Mouse (Mus musculus): ENCODE data around the gene Sertad2. TPM values are rescaled to one million over a fixed set of nuclear protein-coding genes. Genes with fewer than 3 reads are reported as not detected.

The Sertad2 gene
- polyA plus RNA-seq, 1 experiment from 2014 or later: 41.9 TPM

DNA sequence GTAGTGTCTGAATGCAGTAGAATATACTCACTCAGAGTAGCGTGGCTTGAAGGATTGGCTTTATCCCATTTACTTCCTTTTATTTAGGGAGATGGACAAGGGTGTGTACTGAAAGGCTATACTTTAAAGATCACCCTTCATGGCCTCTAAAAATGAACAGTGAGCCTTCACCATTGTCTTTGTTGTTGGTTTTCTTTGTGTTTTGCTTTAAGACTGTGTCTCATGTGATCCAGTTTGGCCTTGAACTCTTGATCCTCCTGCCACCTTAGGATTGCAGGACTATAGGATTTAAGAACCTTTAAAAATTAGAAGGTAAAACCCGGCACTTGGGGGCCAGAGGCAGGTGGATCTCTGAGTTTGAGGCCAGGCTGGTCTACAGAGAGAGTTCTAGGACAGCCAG, 6.4 kb downstream of the Sertad2 start:
- no peak for ATAC-seq (ENCODE audit: insufficient number of reproducible peaks, insufficient read depth, low FRiP score, low TSS enrichment)

DNA sequence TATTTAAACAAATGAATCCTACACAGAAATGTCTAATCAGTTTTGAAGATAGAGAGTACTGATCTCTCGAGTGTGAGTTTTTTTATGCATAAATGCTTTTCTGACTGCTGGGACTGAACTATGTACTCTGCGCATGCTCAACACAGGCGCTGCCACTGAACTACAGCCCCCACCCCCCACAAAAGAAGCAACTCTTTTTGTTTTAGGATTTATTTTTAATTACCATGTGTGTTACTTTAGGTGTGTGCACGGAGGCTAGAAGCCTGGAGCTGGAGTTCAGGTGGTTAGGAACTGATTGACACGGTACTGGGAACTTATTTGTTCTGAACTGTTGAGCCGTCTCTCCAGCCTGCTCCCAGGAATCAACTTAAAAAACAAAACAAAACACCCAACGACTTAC, 7.1 kb downstream of the Sertad2 start:
- Histone ChIP-seq H3K4me3 (no peak overlapping the region), H3K9me3 (no peaks in the 10 kb centered on the region), H3K9ac (no peak overlapping the region), H3K36me3 (no peaks in the 10 kb centered on the region), H3K27ac (no peak overlapping the region), H3K27me3 (no peaks in the 10 kb centered on the region), H3K4me1 (0 out of 2 replicates have a peak, but pooled peaks cover 6% of the 10 kb centered on the region), H3K4me2 (replicated peaks) (no peak overlapping the region)
- 70% methylated on average over 7 of the region's 7 CpGs for WGBS
- no peak for ATAC-seq (ENCODE audit: insufficient number of reproducible peaks, insufficient read depth, low FRiP score, low TSS enrichment)

More for the DNA sequence above, 6.4 kb downstream of the Sertad2 start:
- H3K4me1 ChIP-seq: 0 out of 2 replicates have a peak, but pooled peaks cover 6% of the 10 kb centered on the region
- H3K9me3 ChIP-seq: no peaks in the 10 kb centered on the region
- no peak overlapping the region for H3K9ac ChIP-seq
- H3K27me3 ChIP-seq: no peaks in the 10 kb centered on the region
- H3K36me3 ChIP-seq: no peaks in the 10 kb centered on the region
- WGBS: 77% methylated on average over 2 of the region's 2 CpGs
- no peak overlapping the region for H3K4me2 ChIP-seq (replicated peaks)
- no peak overlapping the region for H3K27ac ChIP-seq
- H3K4me3 ChIP-seq: no peak overlapping the region

DNA sequence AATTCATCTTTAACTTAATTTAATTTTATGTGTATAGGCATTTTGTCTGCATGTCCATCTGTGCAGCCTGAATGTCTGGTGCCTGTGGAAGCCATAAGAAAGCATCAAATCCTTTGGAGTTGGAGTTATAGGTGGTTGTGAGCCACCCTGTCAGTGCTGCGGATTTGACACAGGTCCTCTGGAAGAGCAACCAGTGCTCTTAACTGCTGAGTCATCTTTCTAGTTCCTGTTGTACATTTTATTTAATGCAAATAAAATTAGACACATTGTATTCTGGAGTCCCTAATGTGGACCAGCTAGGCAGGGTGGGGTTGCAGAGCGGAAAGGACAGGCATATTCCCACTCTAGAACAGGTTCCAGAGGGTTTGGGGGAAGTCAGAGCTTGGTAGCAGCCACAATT, 9.0 kb downstream of the Sertad2 start:
- no peak overlapping the region for H3K9ac ChIP-seq
- H3K27ac ChIP-seq: no peak overlapping the region
- 0 out of 2 replicates have a peak, but pooled peaks cover 2% of the 10 kb centered on the region for H3K4me1 ChIP-seq
- ATAC-seq (ENCODE audit: insufficient number of reproducible peaks, insufficient read depth, low FRiP score, low TSS enrichment): no peak
- H3K27me3 ChIP-seq: no peaks in the 10 kb centered on the region
- H3K4me3 ChIP-seq: no peak overlapping the region
- H3K9me3 ChIP-seq: no peaks in the 10 kb centered on the region
- no peaks in the 10 kb centered on the region for H3K36me3 ChIP-seq
- H3K4me2 ChIP-seq (replicated peaks): no peak overlapping the region
- WGBS: 85% methylated on average over 2 of the region's 2 CpGs

DNA sequence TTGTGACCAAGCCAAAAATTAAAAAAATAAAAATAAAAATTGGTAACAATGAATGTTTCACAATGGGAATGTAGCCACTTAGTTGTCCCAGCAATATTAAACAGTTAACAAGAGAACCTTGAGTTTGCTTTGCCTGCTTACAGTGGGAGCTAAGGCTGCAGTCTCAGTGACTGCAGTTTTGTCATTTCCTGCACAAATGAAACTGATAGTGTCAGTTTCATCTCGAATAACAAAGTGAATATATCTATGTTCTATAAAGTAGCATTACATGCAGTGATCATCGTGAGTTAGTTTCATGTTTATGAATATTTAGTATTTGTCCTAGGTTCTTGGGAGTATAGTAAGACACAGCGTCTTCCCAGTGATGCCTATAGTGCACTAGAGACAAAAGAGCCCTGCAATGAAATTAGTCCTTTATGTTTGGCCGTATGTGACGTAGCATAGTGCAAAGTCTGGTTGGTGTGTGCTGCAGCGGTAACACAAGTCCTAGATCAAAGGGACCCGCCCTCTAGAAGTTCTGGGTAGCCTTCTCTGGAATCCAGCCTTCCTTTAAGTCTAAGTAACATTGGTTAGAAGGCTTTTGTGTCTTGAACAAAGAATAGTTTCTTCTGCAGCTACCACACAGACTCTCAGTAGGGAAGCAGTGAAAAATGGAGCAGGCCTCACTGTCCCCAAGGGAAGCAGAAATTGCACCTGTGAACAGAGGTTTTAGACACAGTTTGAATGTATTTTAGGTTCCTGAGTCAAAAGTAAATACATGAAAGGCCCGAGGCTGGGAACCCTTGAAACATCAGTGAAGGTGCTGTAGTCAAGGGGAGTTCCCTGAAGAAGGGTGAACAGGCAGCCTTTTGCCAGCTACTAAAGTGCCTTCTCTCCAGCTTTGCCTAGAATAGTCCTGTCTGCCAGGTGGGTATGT, 10.0 kb downstream of the Sertad2 start:
- Histone ChIP-seq H3K4me1 (no peaks in the 10 kb centered on the region), H3K9ac (no peak overlapping the region), H3K9me3 (no peaks in the 10 kb centered on the region), H3K27me3 (no peaks in the 10 kb centered on the region), H3K27ac (0 out of 2 replicates have a peak overlapping the region, but pooled peaks have one; percentile 4), H3K4me2 (replicated peaks) (no peak overlapping the region), H3K36me3 (no peaks in the 10 kb centered on the region), H3K4me3 (no peak overlapping the region)
- WGBS: 74% methylated on average over 8 of the region's 8 CpGs
- ATAC-seq (ENCODE audit: insufficient number of reproducible peaks, insufficient read depth, low FRiP score, low TSS enrichment): no peak

DNA sequence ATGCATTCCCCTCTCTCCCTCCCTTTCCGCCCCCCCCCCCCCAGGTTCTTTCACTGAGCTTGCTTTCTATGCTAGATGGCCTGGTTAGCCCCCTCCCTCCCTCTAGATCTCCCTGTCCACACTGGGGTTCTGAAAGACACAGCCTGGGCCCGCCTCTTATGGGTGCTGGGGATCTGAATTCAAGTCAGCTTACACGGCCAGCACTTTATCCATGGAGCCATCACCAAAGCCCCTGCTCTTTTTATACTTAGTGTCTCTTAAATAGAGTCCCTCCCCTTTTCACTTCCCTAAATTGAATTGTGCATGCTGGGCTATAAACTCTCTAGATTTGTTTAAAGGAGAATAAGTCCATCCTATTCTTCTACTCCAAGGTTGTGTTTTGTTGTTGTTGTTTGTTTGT, 12.6 kb downstream of the Sertad2 start:
- no peaks in the 10 kb centered on the region for H3K36me3 ChIP-seq
- no peak overlapping the region for H3K27ac ChIP-seq
- no peak overlapping the region for H3K4me2 ChIP-seq (replicated peaks)
- H3K27me3 ChIP-seq: no peaks in the 10 kb centered on the region
- 0 out of 2 replicates have a peak, but pooled peaks cover 8% of the 10 kb centered on the region for H3K4me1 ChIP-seq
- no peaks in the 10 kb centered on the region for H3K9me3 ChIP-seq
- no peak overlapping the region for H3K9ac ChIP-seq
- 75% methylated on average over 2 of the region's 3 CpGs for WGBS
- no peak overlapping the region for H3K4me3 ChIP-seq
- no peak for ATAC-seq (ENCODE audit: insufficient number of reproducible peaks, insufficient read depth, low FRiP score, low TSS enrichment)

DNA sequence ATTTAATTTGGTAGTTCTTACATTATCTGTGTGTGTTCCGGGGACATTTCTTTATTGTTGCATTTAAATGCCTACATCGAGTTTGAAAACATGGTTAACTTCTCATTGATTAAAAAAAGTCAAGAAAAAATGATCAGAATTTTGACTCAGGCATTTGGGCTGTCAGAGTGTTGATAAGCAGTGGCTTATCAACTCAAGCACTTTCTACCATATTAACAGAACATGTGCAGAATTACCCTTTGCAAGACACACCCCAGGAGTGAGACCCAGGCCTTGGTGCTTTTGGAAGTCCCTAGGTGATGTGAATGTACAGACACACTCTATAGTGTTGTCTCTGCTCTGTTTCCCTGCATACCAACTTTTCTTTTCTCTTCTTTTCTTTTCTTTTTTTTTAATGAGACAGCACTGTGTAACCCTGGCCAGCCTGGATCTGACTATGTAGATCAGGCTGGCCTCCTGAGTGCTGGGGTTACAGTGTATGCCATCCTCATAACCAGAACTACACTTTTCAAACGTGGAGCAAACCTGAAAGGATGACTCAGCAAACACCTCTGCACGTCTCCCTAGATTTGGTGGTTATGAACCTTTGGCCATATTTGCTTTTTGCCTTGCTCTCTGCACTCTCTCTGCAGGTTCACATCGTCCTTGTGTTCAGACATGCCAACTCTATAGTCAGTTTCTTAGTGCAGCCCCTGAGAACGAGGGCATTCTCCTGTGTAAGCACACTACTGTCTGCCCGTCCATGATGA, 13.3 kb downstream of the Sertad2 start:
- Histone ChIP-seq H3K4me1 (peaks cover 11% of the 10 kb centered on the region; the same call in 1 of the 2 replicates), H3K27ac (no peak overlapping the region), H3K9me3 (no peaks in the 10 kb centered on the region), H3K27me3 (no peaks in the 10 kb centered on the region), H3K4me2 (replicated peaks) (no peak overlapping the region), H3K4me3 (no peak overlapping the region), H3K36me3 (no peaks in the 10 kb centered on the region), H3K9ac (no peak overlapping the region)
- WGBS: 79% methylated on average over 7 of the region's 7 CpGs
- ATAC-seq (ENCODE audit: insufficient number of reproducible peaks, insufficient read depth, low FRiP score, low TSS enrichment): no peak

DNA sequence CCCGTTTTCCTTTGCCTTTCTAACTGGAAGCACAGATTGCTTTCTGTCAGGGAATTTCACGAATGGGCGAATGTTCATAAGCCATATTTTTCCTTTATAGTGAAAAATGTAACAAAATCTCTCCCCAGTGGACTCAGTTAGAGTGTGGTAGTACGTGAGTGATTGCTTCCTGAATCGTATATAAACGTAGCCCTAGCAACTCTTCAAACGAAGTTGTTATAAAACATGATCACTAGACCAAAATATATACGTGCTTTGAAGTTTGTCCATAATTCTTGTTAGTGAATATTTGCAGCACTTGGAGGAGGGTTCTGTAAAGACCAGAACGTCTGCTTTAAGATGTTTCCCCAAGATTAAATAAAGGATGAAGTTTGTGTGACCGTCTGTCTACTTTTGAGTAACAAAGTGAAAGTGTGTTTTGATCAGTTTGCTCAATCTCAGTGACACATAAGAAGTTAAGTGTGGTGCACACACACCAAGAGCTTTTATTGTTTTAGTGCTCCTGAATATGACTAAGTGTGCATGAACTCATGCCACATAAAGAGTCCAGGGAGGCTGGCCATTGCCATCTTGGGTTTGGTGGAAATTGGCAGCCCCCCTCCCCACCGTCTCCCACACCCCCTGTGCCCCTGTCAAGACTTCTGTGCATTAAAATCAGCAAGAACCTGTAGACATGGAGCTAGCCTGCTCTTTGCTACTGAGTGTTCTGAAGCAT, 16.3 kb downstream of the Sertad2 start:
- no peak overlapping the region for H3K4me3 ChIP-seq
- no peaks in the 10 kb centered on the region for H3K27me3 ChIP-seq
- no peak overlapping the region for H3K9ac ChIP-seq
- WGBS: 54% methylated on average over 11 of the region's 11 CpGs
- no peak overlapping the region for H3K27ac ChIP-seq
- no peak for ATAC-seq (ENCODE audit: insufficient number of reproducible peaks, insufficient read depth, low FRiP score, low TSS enrichment)
- no peak overlapping the region for H3K4me2 ChIP-seq (replicated peaks)
- no peaks in the 10 kb centered on the region for H3K9me3 ChIP-seq
- H3K4me1 ChIP-seq: peaks cover 15% of the 10 kb centered on the region; the same call in 1 of the 2 replicates
- no peaks in the 10 kb centered on the region for H3K36me3 ChIP-seq

DNA sequence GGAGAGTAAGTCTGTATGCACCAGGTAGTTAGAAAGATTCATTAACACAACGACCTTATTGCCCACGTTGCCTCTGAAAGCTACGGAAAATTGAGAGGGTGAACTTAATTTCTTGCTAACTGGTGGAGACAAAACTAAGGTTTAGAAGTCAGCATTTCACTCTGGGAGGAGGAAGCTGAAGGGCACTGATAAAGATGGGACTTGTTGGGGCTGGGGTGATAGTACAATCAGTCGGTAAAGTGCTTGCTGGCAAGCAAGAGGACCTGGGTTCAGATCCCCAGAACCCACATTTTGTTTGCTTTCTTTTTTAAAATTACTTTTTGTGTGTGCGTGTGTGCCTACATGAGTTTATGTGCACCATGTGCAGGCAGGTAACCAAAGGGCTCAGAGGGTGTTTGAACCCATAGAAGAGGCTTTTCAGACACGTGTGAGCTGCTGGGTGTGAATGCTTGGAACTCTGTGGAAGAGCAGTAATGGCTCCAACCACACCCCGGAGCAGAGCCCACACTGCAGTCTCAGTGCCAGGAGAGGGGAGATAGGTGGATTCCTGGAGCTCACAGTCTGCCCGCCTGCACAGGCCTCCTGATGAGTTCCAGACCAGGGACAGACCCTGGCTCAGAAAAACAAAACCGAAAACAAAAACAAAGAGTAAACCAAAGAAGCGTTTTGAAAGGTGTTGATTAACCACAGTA, 17.0 kb downstream of the Sertad2 start:
- no peaks in the 10 kb centered on the region for H3K36me3 ChIP-seq
- no peaks in the 10 kb centered on the region for H3K9me3 ChIP-seq
- no peak overlapping the region for H3K27ac ChIP-seq
- no peak overlapping the region for H3K4me3 ChIP-seq
- ATAC-seq (ENCODE audit: insufficient number of reproducible peaks, insufficient read depth, low FRiP score, low TSS enrichment): no peak
- H3K4me2 ChIP-seq (replicated peaks): no peak overlapping the region
- no peak overlapping the region for H3K9ac ChIP-seq
- peaks cover 15% of the 10 kb centered on the region; the same call in 1 of the 2 replicates for H3K4me1 ChIP-seq
- H3K27me3 ChIP-seq: no peaks in the 10 kb centered on the region
- 60% methylated on average over 10 of the region's 10 CpGs for WGBS

DNA sequence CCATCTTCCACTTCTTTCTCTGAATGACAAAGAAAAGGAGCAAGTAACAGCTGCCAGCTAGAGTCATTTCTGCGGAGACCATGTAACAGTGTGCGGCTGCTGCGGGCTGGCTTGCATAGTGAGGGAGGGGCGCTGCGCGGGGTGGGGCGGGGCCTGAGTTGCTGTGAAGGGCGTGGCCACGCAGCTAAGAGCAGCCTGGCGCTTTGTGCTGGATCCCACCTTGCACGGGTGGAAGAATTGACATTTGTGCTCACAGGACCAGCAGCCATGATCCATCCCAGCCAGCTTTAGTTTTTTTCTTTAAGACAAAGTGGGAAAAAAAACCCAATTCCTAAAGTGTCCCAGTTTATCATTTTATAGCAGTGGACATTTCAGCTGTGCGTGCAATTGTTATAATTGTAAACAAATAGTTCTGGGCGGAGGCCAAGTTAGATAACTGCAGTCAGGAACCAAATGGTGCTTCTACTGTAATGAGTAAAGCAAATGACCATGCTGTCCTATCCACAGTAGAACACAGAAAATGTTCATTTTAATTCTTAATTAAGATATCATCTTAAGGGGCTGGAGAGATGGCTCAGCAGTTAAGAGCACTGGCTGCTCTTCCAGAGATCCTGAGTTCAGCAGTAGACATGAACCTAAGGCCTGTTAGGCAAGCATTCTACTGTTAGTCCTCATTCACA, 18.4 kb downstream of the Sertad2 start:
- WGBS: 10% methylated on average over 13 of the region's 13 CpGs
- Histone ChIP-seq H3K4me1 (peaks cover 15% of the 10 kb centered on the region; the same call in 1 of the 2 replicates), H3K4me3 (peak overlapping the region; percentile 18; the same call in 1 of the 2 replicates), H3K9ac (no peak overlapping the region), H3K9me3 (no peaks in the 10 kb centered on the region), H3K27me3 (no peaks in the 10 kb centered on the region), H3K36me3 (no peaks in the 10 kb centered on the region), H3K4me2 (replicated peaks) (peak overlapping the region; percentile 39), H3K27ac (peak overlapping the region; percentile 4; the same call in 1 of the 2 replicates)
- ATAC-seq (ENCODE audit: insufficient number of reproducible peaks, insufficient read depth, low FRiP score, low TSS enrichment): peak; percentile 96

DNA sequence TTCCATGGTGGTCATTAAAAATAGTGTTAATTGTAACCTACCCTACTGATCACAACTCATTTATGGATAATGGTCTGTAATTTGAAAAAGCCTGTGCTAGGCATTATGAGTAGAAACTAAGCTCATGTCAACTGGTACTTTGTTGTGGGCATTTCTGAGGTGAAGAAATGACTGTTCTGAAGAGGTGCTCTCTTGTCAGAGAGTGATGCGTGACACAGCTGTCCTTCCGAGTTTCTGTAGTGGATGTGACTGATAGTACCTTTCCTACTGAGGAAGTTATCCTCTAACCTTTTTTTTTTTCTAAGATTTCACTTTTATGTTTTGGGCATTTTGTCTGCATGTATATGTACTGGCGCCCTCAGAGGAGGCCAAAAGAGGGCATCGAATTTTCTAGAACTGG, 22.0 kb downstream of the Sertad2 start:
- no peak overlapping the region for H3K4me2 ChIP-seq (replicated peaks)
- no peaks in the 10 kb centered on the region for H3K27me3 ChIP-seq
- WGBS: 97% methylated on average over 4 of the region's 4 CpGs
- no peaks in the 10 kb centered on the region for H3K36me3 ChIP-seq
- H3K9me3 ChIP-seq: no peaks in the 10 kb centered on the region
- no peak overlapping the region for H3K4me3 ChIP-seq
- H3K4me1 ChIP-seq: peaks cover 11% of the 10 kb centered on the region; the same call in 1 of the 2 replicates
- no peak for ATAC-seq (ENCODE audit: insufficient number of reproducible peaks, insufficient read depth, low FRiP score, low TSS enrichment)
- no peak overlapping the region for H3K27ac ChIP-seq
- no peak overlapping the region for H3K9ac ChIP-seq
